Mouse (Mus musculus) R1 (cell line): ENCODE results near the gene Tll2.

Experiments
- DNase-seq: peaks from one replicate; pipeline ENCODE4 v3.0.0-alpha.2; 2018; ENCODE audit warnings: low read depth, low spot score

Gene Tll2

DNA sequence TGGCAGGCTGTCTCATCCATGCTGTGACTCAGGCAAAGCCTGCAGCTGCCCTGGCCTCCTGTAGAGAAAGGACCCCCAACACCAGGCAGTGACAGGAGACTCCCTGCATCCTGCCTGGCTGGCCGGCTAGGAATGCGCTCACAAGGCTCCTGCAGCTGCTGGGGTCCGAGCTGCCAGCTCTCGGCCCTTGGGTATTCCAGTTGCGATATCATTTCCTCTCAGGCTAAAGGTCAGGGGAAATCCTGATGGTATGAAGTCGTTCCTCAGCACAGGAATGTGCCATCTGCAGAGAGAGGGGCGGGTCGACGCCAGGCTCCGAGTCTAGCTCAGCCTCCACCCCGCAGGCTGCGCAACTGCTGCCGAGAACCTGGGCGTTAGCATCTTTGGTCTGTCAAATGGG is 46.2 kb downstream of the Tll2 start:
- DNase-seq, result peak; percentile 12

GRCm38 (mm10) chr19:41154681-41155080 is 52.0 kb downstream of the Tll2 start:
- DNase-seq, result no peak

- no peak for DNase-seq
Measured at GRCm38 (mm10) chr19:41152462-41152861, 54.2 kb downstream of the Tll2 start.

DNA sequence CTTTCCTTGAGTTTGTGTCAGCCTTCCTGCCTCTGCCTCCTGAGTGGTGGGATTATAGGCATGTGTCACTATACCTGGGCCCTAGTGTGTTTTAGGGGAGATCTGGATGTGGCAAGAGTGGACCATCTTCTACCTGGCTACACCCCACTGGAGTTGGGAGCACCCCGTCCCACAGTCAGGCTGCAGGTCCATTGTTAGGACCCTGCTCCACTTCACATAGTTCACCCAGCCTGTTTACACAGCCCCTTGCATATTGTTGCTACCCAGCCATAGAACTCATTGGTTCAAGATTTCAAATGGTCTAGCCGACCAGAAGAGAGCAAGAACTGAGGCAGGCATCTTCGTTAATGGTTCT is 54.6 kb downstream of the Tll2 start:
- no peak for DNase-seq

DNA sequence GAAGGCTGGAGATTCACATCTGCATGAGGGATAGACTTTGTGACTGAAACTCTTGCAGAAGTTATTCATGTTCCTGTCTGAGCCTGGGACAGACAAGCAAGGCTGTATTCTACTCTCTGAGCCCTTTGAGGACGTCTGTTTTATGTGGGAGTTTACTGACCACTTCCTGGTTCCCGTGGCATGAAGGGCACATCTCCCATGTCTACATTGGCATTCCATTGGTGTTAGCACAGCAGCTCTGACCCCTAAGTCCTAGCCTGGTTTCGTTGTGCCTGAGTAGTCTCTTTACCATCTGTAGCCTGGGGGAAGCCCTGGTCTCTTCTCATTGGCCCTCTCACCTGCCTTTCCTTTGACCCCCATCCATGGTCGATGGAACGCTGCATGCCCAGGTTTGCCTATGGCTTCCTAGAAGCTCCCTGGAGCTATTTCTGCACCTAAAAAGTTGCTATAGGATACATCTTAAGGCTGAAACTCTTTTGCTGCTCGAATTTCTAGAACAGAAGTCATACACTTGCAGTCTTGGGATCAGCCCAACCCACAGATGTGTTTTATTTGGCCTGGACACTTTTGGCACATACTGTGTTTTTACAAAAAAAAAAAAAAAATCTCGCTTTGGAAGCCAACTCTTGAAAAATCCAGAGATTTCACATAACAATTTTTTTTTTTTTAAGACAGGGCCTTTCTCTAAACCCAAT is 55.2 kb downstream of the Tll2 start:
- DNase-seq, result no peak

GRCm38 (mm10) chr19:41140961-41141360 is 65.7 kb downstream of the Tll2 start:
- DNase-seq, result no peak

- peak; percentile 32 for DNase-seq
Measured at GRCm38 (mm10) chr19:41139629-41140028, 67.0 kb downstream of the Tll2 start.

DNA sequence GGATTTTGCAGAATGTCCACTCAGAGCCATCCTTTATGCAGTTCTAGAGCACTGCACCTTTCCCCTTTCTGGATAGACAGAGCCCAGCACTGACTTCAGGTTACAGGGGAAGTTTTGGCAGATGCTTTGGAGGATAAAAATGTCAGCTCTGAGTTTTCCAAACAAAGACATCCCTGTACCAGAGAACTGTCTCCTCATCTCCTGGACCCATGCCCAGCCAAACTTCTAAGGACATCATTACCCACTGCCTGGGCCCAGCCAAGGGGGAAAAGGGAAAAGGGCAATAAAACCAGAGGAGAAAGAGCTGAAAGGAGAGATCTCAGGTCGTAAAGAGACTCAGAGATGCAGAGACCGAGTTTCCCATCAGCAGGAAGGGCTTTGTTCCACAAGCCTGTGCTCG is 83.6 kb downstream of the Tll2 start:
- no peak for DNase-seq

- no peak for DNase-seq
Measured at GRCm38 (mm10) chr19:41119924-41120323, 86.7 kb downstream of the Tll2 start.

DNA sequence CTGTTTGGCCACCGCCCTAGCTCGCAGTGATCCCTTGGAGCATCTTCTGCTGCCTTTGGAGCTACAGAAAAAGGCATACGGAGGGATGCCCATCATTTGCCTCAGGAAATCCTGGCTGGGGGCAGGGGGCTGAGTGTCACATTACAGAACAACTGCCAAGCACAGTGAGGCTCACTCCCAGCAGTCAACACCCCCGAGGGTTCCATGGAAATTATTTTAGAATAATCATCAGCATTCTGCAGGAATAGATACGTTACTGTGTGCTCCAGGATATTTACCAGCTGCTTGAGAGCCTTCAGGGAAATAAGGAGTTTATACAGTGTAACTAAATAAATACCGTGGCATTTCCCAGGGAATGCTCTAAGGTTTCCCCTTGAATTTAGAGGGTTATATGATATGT is 88.3 kb downstream of the Tll2 start:
- no peak for DNase-seq

- no peak for DNase-seq
Measured at GRCm38 (mm10) chr19:41117334-41117733, 89.3 kb downstream of the Tll2 start.

DNA sequence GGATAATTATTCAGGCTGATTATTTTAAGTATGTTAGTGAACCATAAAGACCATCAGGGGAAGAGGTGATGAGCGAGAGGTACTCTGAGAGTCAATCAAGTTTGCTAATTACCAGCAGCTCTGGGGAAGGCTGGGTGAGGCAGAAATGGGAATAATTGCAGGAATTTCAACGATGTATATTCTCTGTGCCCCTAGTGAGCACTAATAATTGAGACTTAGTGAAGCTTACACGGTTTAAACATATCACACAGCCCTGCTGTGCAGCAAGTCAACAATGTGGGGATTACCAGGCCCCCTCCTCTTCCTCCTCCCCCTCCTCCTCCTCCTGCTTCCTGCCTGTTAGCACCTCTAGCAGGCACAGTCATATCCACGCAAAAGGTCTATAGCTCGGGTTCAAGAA is 92.0 kb downstream of the Tll2 start:
- no peak for DNase-seq

GRCm38 (mm10) chr19:41113911-41114531 is 92.6 kb downstream of the Tll2 start:
- DNase-seq, result no peak

GRCm38 (mm10) chr19:41112609-41113008 is 94.0 kb downstream of the Tll2 start:
- no peak for DNase-seq

- DNase-seq, result no peak
Measured at GRCm38 (mm10) chr19:41109991-41110390, 96.6 kb downstream of the Tll2 start.

GRCm38 (mm10) chr19:41109496-41109895 is 97.1 kb downstream of the Tll2 start:
- no peak for DNase-seq

- no peak for DNase-seq
Measured at GRCm38 (mm10) chr19:41108666-41109065, 98.0 kb downstream of the Tll2 start.

DNA sequence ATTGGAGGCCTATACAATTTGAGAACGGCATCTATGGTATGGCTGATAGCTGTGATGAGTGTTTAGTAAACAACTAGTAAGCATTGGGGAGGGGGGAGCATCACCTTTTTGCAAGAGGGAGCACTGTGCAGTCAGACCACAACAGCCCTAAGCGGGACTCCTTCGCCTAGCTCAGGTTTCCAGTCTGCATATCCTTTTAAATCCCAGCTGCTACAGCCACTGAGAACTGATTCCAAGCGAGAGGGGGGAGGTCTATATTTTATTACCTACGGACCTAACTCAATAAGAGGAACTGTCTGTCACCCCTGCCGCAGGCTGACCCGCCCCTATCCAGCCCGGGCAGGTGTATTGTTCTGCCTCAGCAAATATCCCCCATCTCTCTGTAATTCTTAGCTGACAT is 99.1 kb downstream of the Tll2 start:
- DNase-seq, result no peak

DNA sequence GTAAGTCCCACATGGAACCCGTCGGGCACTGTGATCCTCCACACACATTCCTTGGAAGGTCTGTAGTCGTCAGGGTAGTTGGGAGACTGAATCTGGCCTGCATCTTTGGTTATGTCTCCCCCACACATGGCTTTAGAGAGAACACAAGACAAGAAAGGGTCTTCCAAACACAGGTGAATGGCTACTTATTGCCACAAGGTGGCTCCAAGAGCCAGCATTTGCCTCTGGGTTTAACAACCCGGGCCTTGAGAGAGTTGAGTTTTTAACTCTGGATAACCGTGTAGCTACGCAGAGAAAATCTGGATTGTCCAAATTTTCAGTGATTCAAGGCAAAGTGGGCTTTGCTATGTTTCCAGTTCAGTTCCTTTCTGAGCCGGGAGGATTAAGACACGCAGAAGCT is 101.7 kb downstream of the Tll2 start:
- peak; percentile 63 for DNase-seq

- no peak for DNase-seq
Measured at GRCm38 (mm10) chr19:41101390-41101789, 105.2 kb downstream of the Tll2 start.

GRCm38 (mm10) chr19:41100863-41101262 is 105.8 kb downstream of the Tll2 start:
- DNase-seq, result no peak

DNA sequence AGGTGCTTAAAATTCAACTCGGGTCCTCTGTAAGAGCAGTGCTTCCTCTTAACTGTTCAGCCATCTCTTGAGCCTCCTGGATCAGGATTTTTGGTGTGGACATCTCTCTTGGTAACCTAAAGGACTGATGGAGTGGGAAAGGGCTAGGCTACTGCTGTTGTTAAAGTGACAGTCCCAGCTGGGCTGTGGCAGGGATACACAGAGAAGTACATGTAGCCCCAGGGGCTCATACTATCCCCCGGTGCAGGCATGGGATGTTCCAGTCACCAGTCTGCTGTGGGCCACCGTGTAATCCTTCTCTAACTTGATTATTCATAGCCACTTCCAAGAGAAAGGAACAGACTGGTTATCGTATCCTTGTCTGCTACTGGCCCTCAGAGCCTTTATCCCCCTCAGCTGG is 109.6 kb downstream of the Tll2 start:
- DNase-seq, result no peak

GRCm38 (mm10) chr19:41091901-41092300 is 114.7 kb downstream of the Tll2 start:
- DNase-seq, result no peak

DNA sequence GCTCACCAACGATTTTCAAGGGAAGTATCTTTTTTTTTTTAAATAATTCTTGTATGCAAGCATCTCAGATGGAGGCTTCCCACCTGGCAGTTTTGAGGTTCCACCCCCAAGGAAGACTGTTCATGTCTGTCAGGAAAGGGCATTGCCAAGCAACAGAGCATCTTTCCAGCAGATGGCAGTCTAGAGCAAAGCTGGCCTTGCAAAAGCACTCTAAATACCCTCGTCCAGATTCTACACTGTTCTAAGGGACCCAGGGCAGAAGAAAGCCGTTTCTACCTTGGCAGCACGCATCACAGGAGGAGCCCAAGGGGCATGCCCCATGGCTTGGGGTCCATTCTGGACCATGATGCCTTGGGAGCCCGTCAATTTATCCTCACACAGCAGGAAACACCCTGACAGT is 116.8 kb downstream of the Tll2 start:
- DNase-seq, result peak; percentile 64
